Comparison of ENCODE assay signal across 34 mouse cellular contexts in genomic region chr14:121534501-121534900, GRCm38 (mm10). TPM values are rescaled to one million over a fixed set of nuclear protein-coding genes. Genes with fewer than 3 reads are reported as not detected.
"Had no signal": no experiment of that assay in that cellular context is flagged by ENCODE, and none has a peak within 500 bp of the region (broad histone marks: within the 10 kb centered on the region; RNA-seq: fewer than 3 reads in every experiment).

No protein-coding gene starts in this region.

- H3K4me2 ChIP-seq: embryonic facial prominence, embryonic 12.5 days; embryonic facial prominence, embryonic 13.5 days; embryonic facial prominence, embryonic 15.5 days; forebrain, embryonic 12.5 days; forebrain, embryonic 13.5 days; forebrain, embryonic 15.5 days; heart, embryonic 11.5 days had no signal

- H3K27me3 ChIP-seq: embryonic facial prominence, embryonic 12.5 days; embryonic facial prominence, embryonic 15.5 days; forebrain, embryonic 12.5 days; forebrain, embryonic 13.5 days; forebrain, embryonic 15.5 days had no signal

- H3K27ac ChIP-seq: embryonic facial prominence, embryonic 10.5 days; embryonic facial prominence, embryonic 12.5 days; embryonic facial prominence, embryonic 13.5 days; embryonic facial prominence, embryonic 15.5 days; forebrain, embryonic 10.5 days; forebrain, embryonic 12.5 days; forebrain, embryonic 13.5 days; forebrain, embryonic 15.5 days; gastrocnemius, adult 2 months; heart, adult 2 months; heart, embryonic 10.5 days had no signal

- ATAC-seq: forebrain, embryonic 13.5 days; forebrain, embryonic 14.5 days; forebrain, embryonic 15.5 days; forebrain, postnatal 0 days had no signal

- H3K9me3 ChIP-seq: embryonic facial prominence, embryonic 10.5 days; embryonic facial prominence, embryonic 12.5 days; embryonic facial prominence, embryonic 15.5 days; forebrain, embryonic 10.5 days; forebrain, embryonic 12.5 days; forebrain, embryonic 13.5 days; forebrain, embryonic 15.5 days; heart, embryonic 10.5 days had no signal

- H3K9ac ChIP-seq: embryonic facial prominence, embryonic 12.5 days; embryonic facial prominence, embryonic 13.5 days; embryonic facial prominence, embryonic 15.5 days; forebrain, embryonic 12.5 days; forebrain, embryonic 13.5 days; forebrain, embryonic 15.5 days; forebrain, postnatal 0 days had no signal

- DNase-seq: cerebellum, adult 8-10 months; cerebellum, adult 9-10 months; cerebellum, adult 9-11 months; cerebellum, postnatal 10 days; cerebellum, postnatal 14 days; cerebellum, postnatal 25 days; cerebellum, postnatal 36 days; embryo, embryonic 11 days; forebrain, postnatal 0 days; gastrocnemius, adult 2 months; gastrocnemius, postnatal 10 days; gastrocnemius, postnatal 14 days; gastrocnemius, postnatal 25 days; gastrocnemius, postnatal 36 days; heart, adult 11 months; heart, adult 18-20 months; heart, adult 2 months had no signal

- H3K4me1 ChIP-seq: embryonic facial prominence, embryonic 10.5 days; embryonic facial prominence, embryonic 12.5 days; embryonic facial prominence, embryonic 13.5 days; embryonic facial prominence, embryonic 15.5 days; forebrain, embryonic 10.5 days; forebrain, embryonic 12.5 days; forebrain, embryonic 13.5 days; forebrain, embryonic 15.5 days; heart, embryonic 10.5 days had no signal

- H3K4me3 ChIP-seq: embryonic facial prominence, embryonic 10.5 days; embryonic facial prominence, embryonic 12.5 days; embryonic facial prominence, embryonic 13.5 days; embryonic facial prominence, embryonic 15.5 days; erythroblast, embryonic 14.5 days; forebrain, embryonic 10.5 days; forebrain, embryonic 12.5 days; forebrain, embryonic 13.5 days; forebrain, embryonic 15.5 days; gastrocnemius, adult 2 months; heart, adult 2 months; heart, embryonic 10.5 days had no signal

- H3K36me3 ChIP-seq: embryonic facial prominence, embryonic 10.5 days; embryonic facial prominence, embryonic 12.5 days; embryonic facial prominence, embryonic 13.5 days; embryonic facial prominence, embryonic 15.5 days; forebrain, embryonic 10.5 days; forebrain, embryonic 12.5 days; forebrain, embryonic 15.5 days; heart, embryonic 10.5 days had no signal

RNA-seq across cellular contexts. Expression of gene Slc15a1, which starts 29.4 kb away (rescaled TPM):
- total RNA-seq: common myeloid progenitor, adult 5-6 weeks; forebrain, postnatal 0 days; gastrocnemius, adult 18-20 months; gastrocnemius, adult 2 months; gastrocnemius, adult 8-10 months; gastrocnemius, postnatal 10 days; gastrocnemius, postnatal 14 days; gastrocnemius, postnatal 25 days; gastrocnemius, postnatal 36 days; gastrocnemius, postnatal 4 days; heart, adult 18-20 months; heart, adult 2 months had no signal
- polyA plus RNA-seq: embryonic facial prominence, embryonic 11.5 days; forebrain, embryonic 10.5 days; forebrain, embryonic 12.5 days; forebrain, embryonic 13.5 days; forebrain, embryonic 14.5 days; forebrain, embryonic 15.5 days; heart, adult 2 months; heart, embryonic 10.5 days; heart, embryonic 11.5 days had no signal
